Mouse (Mus musculus) liver, adult (tissue): Measurements from ENCODE around the gene Adam19.
A peak's percentile ranks its signal among the peaks of the same experiment; 100 is the strongest.

Experiments used
- GATA4 ChIP-seq: IDR thresholded peaks from 2 replicates; pipeline ENCODE4 v1.6.1; 2014; ENCODE audit warnings: mild to moderate bottlenecking, low read length; ENCODE audit not compliant: insufficient replicate concordance

Gene Adam19

GRCm38 (mm10) chr11:46065201-46066011, 9.6 kb downstream of the Adam19 start:
- TF ChIP-seq GATA4 = peak; percentile 98

GRCm38 (mm10) chr11:46067371-46068060, 11.7 kb downstream of the Adam19 start:
- no peak for TF ChIP-seq GATA4

GRCm38 (mm10) chr11:46068756-46069407, 13.1 kb downstream of the Adam19 start:
- no peak for TF ChIP-seq GATA4

GRCm38 (mm10) chr11:46069408-46070003, 13.7 kb downstream of the Adam19 start:
- no peak for TF ChIP-seq GATA4

GRCm38 (mm10) chr11:46070161-46070560, 14.4 kb downstream of the Adam19 start:
- TF ChIP-seq GATA4 = no peak

GRCm38 (mm10) chr11:46070789-46071188, 15.0 kb downstream of the Adam19 start:
- no peak for TF ChIP-seq GATA4

- no peak for TF ChIP-seq GATA4
Measured at GRCm38 (mm10) chr11:46072466-46073060, 16.8 kb downstream of the Adam19 start.

GRCm38 (mm10) chr11:46073061-46073849, 17.5 kb downstream of the Adam19 start:
- TF ChIP-seq GATA4 = no peak

GRCm38 (mm10) chr11:46073850-46074688, 18.3 kb downstream of the Adam19 start:
- TF ChIP-seq GATA4 = no peak

- no peak for TF ChIP-seq GATA4
Measured at GRCm38 (mm10) chr11:46075507-46075906, 19.7 kb downstream of the Adam19 start.

GRCm38 (mm10) chr11:46076442-46077158, 20.8 kb downstream of the Adam19 start:
- no peak for TF ChIP-seq GATA4

- TF ChIP-seq GATA4 = no peak
Measured at GRCm38 (mm10) chr11:46077304-46077703, 21.5 kb downstream of the Adam19 start.

- peak; percentile 89; the same call in 1 of the 2 replicates for TF ChIP-seq GATA4
Measured at GRCm38 (mm10) chr11:46077732-46078375, 22.1 kb downstream of the Adam19 start.

GRCm38 (mm10) chr11:46081075-46081474, 25.3 kb downstream of the Adam19 start:
- TF ChIP-seq GATA4 = no peak
